Mouse (Mus musculus) cerebellum, adult 2 months (tissue): ENCODE results near the gene Prkce. TPM values are rescaled to one million over a fixed set of nuclear protein-coding genes. Genes with fewer than 3 reads are reported as not detected.

Source experiments
- DNase-seq, 2 experiments: peaks; one replicate each; pipeline ENCODE4 v3.0.0; 2021
- H3K27ac ChIP-seq: fragments of 200-500 bp; 2 replicates; pipeline ENCODE4 v1.5.1; 2012; ENCODE audit warnings: low read length, control low read depth, inconsistent platforms; ENCODE audit not compliant: insufficient read depth
- H3K27me3 ChIP-seq: fragments of 200-500 bp; 2 replicates; pipeline ENCODE4 v1.6.1; 2012; ENCODE audit warnings: inconsistent platforms, mild to moderate bottlenecking, low read length, moderate library complexity; ENCODE audit not compliant: control insufficient read depth, insufficient read depth
- H3K4me1 ChIP-seq: fragments of 200-500 bp; 2 replicates; pipeline ENCODE4 v1.6.1; 2011; ENCODE audit warnings: low read length; ENCODE audit not compliant: control insufficient read depth, insufficient read depth
- H3K4me3 ChIP-seq: fragments of 200-500 bp; replicated peaks from 2 replicates; pipeline ENCODE3; 2011; ENCODE audit warnings: mild to moderate bottlenecking, low read depth, low read length, control low read depth; ENCODE audit not compliant: insufficient read depth
- CTCF ChIP-seq: fragments of 200-500 bp; IDR thresholded peaks from 2 replicates; pipeline ENCODE4 v1.5.1; 2011; ENCODE audit warnings: low read depth, mild to moderate bottlenecking, control low read depth, low read length, moderate library complexity, borderline replicate concordance; ENCODE audit not compliant: insufficient read depth
- POLR2A ChIP-seq: fragments of 200-500 bp; IDR thresholded peaks from 2 replicates; pipeline ENCODE4 v1.6.1; 2011; ENCODE audit warnings: low read length, control low read depth, borderline replicate concordance; ENCODE audit not compliant: insufficient read depth
- WGBS: fragments of 180-500 bp; shearing (Covaris S2); methylation state at CpG from one replicate; pipeline ENCODE4 v1.1.7; 2018; 5-methylcytosine and 5-hydroxymethylcytosine counted together
- polyA plus RNA-seq: library from polyadenylated mRNA; depleted of rRNA; stranded (reverse); fragments of >200 nt; gene quantifications from 2 replicates; pipeline ENCODE4 v1.2.3, GENCODE M21; 2012

Prkce gene
- polyA plus RNA-seq, 1 experiment = 53.7 TPM

DNA sequence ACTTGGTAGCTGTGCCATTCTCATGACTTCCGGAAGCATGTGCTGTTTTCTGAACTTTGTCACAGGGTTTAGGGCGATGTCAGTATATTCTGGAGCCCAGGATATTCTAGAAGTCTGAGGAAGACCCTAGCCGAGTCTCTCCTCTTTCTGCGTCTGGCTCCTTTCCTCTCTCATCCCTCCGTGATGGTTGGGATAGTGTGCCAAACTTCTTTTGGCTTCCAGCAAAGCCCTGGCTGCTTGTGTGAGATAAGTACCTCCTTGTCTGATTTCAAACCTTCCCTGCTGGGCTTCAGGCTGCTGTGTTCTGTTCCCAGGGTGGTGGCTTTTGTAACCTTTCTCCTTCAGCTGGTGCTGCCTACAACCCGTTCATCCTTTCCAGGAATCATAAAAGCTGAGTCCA, 105.4 kb downstream of the Prkce start:
- TF ChIP-seq CTCF (no peak), POLR2A (no peak)
- peaks cover 50% of the 10 kb centered on the region for H3K4me1 ChIP-seq
- H3K4me3 ChIP-seq = no peak overlapping the region
- peak in 1 of 2 experiments; percentile 64 for DNase-seq
- H3K27ac ChIP-seq = no peak overlapping the region
- WGBS = 40% methylated on average over 6 of the region's 6 CpGs
- H3K27me3 ChIP-seq = no peaks in the 10 kb centered on the region

DNA sequence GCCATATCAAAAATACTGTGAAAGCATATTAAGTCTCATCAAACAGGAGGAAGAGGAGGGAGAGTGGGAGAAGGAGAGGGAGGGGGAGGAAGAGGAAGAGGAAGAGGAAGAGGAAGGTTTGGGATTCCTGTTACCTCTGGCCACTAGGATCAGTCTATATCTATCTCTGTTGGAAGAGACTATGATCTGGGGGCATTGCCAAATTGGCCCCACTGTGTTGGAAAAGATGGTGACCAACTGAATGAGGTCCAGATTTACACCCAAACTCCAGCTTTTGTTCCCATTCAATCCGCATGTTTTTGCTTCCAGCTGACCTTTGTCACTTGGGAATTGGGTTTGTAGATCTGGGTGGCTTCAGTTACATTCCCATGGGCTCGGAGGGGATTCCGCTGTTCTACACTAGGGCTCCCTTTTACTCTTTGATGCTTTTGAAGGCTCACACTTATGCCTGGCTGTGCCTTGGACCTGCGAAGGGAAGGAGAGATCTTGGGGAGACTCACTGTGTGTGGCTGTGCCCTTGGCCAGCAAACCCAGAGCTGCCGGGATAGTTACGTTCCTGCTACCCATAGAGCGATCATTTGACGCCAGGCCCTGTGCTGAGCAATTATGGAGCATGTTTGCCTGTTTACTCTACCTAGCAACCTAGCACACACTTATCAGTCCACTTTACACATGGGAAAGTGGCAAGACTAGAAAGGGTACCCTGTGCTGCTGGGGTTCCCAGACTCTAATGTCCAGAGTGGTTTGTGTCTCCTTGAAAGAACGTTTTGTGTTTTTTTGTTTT, 106.2 kb downstream of the Prkce start:
- DNase-seq = peak in 1 of 2 experiments; percentile 59
- 67% methylated on average over 9 of the region's 9 CpGs for WGBS
- H3K4me1 ChIP-seq = peaks cover 49% of the 10 kb centered on the region

DNA sequence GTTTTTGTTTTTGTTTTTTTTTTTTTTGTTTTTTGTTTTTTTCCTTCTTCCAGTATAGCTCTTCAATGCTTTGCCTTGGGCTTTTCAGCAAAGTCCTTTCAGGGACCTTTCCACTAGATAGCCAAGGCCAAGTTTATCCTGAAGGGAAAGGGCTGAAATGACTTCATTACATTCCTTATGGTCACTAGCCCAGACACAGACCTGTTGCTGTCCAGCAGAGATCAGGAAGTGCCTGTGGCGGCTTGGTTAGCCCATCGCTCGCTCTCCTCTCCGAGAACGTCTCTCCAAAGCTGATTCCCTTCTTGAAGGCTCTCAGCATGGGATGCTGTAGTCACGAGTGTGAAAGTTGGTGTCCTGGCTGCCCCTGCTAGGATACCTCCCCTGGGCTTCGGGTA, 106.8 kb downstream of the Prkce start:
- no peak overlapping the region for H3K4me3 ChIP-seq
- no peak overlapping the region for H3K27ac ChIP-seq
- H3K27me3 ChIP-seq = no peaks in the 10 kb centered on the region
- 75% methylated on average over 7 of the region's 7 CpGs for whole genome bisulfite sequencing
- no peak for DNase-seq
- no peak for TF ChIP-seq CTCF
- no peak for TF ChIP-seq POLR2A
- H3K4me1 ChIP-seq = peaks cover 50% of the 10 kb centered on the region

More for the DNA sequence above, 106.2 kb downstream of the Prkce start:
- TF ChIP-seq CTCF (no peak), POLR2A (no peak)
- Histone ChIP-seq H3K27me3 (no peaks in the 10 kb centered on the region), H3K4me3 (no peak overlapping the region), H3K27ac (no peak overlapping the region)

DNA sequence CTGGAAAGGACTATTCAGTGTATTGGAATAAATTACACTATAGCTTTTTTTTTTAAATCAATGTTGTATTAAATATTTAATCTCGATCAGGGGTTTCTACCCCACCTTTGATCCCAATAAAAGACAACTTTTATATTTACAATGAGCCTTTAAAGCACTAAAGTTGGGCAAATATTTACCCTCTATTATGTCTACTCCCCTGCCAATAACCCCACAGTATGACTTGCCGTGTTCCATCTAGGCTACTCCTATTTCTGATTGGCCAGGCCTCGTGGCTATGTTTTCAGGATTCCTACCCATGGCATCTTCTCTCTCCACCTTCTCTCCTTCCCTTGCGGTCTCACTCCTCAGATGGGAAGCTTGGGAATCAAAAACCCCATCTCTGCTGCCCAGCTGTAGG, 108.8 kb downstream of the Prkce start:
- no peaks in the 10 kb centered on the region for H3K27me3 ChIP-seq
- H3K4me1 ChIP-seq = peaks cover 60% of the 10 kb centered on the region
- TF ChIP-seq POLR2A (no peak), CTCF (no peak)
- DNase-seq = no peak
- no peak overlapping the region for H3K4me3 ChIP-seq
- WGBS = 96% methylated on average over 4 of the region's 4 CpGs
- no peak overlapping the region for H3K27ac ChIP-seq

DNA sequence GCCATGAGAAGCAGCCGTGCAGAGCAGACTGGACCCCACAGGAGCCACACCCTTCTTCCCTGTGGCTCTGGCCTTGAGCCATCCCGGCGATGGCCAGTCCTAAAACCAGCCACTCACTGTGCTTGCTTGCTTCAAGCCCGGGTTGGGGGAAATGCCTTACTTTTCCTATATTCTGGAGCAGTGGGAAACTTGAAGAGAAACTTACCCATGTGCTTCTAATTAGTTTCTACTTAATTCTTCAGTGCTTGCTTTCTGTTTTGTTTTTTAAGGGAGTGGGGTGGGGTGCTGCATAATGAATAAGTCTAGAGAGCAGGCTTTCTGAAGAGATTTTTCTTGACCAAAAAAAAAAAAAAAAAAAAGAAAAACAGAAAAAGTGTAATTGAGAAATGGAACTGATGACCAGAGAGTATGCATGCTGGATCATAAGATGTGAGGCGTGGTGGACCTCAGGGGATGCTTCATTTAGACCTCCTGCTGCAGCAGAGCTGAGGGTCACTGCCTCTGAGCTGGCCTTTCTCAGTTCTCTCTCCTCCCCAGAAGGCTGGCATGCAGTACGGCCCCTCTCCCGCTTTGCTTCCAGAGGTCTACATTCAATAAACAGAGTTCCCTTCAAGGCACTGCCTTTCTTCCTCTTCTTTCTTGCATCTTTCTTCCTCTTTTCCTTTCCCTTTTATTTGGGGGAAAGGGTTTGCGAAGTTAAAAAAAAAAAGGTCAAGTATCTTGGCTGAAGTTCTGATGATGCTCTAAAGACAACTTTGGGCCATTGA, 109.6 kb downstream of the Prkce start:
- 59% methylated on average over 8 of the region's 8 CpGs for WGBS
- Histone ChIP-seq H3K27me3 (no peaks in the 10 kb centered on the region), H3K4me1 (peaks cover 52% of the 10 kb centered on the region), H3K27ac (no peak overlapping the region), H3K4me3 (no peak overlapping the region)
- no peak for DNase-seq
- TF ChIP-seq POLR2A = no peak
- no peak for TF ChIP-seq CTCF

DNA sequence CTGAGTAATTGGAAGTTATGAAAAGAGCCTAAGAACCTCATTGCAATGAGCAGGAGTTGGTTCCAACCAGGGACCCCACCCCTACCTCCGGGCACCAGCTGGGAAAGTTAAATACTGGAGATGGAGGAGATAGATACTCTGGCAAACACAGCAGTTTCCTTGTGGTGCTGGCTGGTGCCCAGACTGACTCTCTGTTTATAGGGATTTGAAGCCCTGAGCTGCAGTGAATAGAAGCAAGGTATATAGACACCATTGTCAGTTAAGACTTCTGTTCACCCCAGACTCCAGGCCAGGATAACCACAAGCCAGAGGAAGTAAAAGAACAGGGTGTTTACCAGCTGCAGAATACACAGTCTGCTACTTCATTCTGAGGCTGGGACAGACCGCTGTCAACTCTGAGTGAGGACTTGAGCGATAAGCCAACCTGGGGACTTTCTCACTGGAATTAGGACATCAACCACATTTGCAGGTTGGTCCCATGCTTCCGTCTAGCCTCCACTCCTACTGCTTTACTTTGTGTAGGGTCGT, 110.5 kb downstream of the Prkce start:
- Histone ChIP-seq H3K4me1 (peaks cover 49% of the 10 kb centered on the region), H3K4me3 (no peak overlapping the region), H3K27me3 (no peaks in the 10 kb centered on the region), H3K27ac (no peak overlapping the region)
- no peak for DNase-seq
- no peak for TF ChIP-seq POLR2A
- TF ChIP-seq CTCF = no peak
- WGBS = 73% methylated on average over 5 of the region's 5 CpGs

DNA sequence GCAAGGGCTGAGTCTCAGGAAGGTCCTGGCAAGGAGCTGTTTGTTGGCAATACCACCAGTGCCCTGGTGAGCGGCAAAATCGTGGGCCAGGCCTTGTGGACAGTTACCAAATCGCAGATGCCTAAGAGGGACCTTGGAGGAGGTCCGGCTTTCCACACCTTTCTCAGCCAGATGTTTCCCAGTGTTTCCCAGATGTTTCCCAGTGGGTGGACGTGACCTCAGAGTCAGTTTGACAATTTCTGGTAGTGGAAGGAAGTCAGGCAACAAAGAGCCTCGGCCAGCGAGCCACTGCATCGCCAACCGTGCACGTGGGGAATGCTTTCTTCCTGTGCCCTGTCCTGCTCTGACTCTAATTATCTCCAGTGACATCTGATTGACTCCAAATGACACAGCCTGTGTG, 112.2 kb downstream of the Prkce start:
- no peak overlapping the region for H3K4me3 ChIP-seq
- no peak for TF ChIP-seq POLR2A
- 0 out of 2 replicates have a peak, but pooled peaks have one; percentile 19 for TF ChIP-seq CTCF
- 11% methylated on average over 10 of the region's 10 CpGs for WGBS
- H3K4me1 ChIP-seq = peaks cover 50% of the 10 kb centered on the region
- H3K27me3 ChIP-seq = no peaks in the 10 kb centered on the region
- DNase-seq = peak; percentile 82 to 83
- H3K27ac ChIP-seq = no peak overlapping the region
